8 mouse cellular contexts compared by ENCODE assay signal in the genomic region with DNA sequence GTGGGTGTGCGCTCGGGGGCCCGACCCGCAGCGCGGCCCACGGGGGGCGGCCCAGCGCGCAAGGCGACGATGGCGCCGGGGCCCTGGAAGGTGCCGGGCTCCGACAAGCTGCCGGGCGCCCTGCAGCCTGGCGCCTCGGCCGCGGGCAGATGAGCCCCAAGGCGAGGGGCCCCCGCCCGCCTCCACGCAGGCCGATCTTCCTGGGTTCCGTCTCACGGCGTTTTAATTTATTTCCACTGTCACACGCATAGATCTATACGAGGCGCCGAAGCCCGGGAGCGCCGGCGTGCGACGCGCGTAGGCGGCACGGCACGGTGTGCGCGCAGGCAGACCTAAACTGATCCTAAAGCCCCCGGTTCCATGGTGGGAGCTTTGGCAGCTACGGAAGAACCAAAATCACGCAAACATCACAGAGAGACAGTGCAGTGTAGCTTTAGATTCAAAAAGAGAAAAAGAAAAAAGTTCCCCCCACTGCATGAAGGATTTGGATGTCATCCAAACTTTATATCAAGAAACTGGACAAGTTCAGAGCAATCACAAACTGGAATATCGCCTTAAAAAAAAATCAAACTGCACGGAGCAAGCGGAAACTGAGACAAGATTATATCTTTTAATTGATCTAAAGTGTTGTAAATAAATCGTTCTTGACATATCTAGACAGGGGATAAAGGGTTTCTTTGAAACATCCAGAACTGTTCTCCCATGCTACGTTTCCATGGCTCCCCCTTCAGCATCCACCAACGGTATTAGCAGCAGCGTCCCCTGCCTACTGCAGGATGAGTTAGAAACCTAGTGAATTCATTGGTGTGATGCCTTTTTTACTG.
DNase-seq lines count a peak whose midpoint lies in the region; ATAC-seq and TF ChIP-seq lines count a peak whose summit lies in the region.

No protein-coding gene starts in this region.

- peak; percentile 27; the same call in 1 of the 2 replicates for TF ChIP-seq CTCF in gastrocnemius, adult 2 months (IDR thresholded peaks at IDR 0.05)

- WGBS in heart, embryonic 14.5 days, result under 1% methylated on average over 57 of the region's 57 CpGs

- no peak for DNase-seq in gastrocnemius, adult 2 months
- no peak for DNase-seq in gastrocnemius, postnatal 10 days
- peak; percentile 58 for DNase-seq in embryo, embryonic 9.5 days (ENCODE audit: extremely low spot score)
- peak; percentile 43 to 51 for DNase-seq in layer of hippocampus, postnatal 10 days (ENCODE audit: low spot score in 2 of 2)
- DNase-seq in lung, postnatal 10 days, result peak; percentile 40
- DNase-seq in right cerebral cortex, postnatal 25 days, result peak; percentile 56

- no peaks in the 10 kb centered on the region for H3K4me1 ChIP-seq in heart, embryonic 14.5 days (ENCODE audit: control insufficient read depth in 2 of 2, insufficient read depth in 2 of 2, low read length in 2 of 2)

- peak; percentile 30 for ATAC-seq in activated CD4-positive, CD25-positive, alpha-beta regulatory T cell, adult 4 months
- ATAC-seq in heart, embryonic 14.5 days (ENCODE audit: insufficient number of reproducible peaks, insufficient read depth, low FRiP score, low read depth), result no peak; the same call in 1 of the 2 replicates

- no peaks in the 10 kb centered on the region for H3K27me3 ChIP-seq in heart, embryonic 14.5 days (ENCODE audit: control insufficient read depth, insufficient read depth, low read length)

- H3K9ac ChIP-seq in heart, embryonic 14.5 days (ENCODE audit: low read length), result peak overlapping the region; percentile 82

- no peaks in the 10 kb centered on the region for H3K9me3 ChIP-seq in heart, embryonic 14.5 days (ENCODE audit: control insufficient read depth, low read length)

- no peaks in the 10 kb centered on the region for H3K36me3 ChIP-seq in heart, embryonic 14.5 days (ENCODE audit: control insufficient read depth, insufficient read depth, low read length)

- H3K4me3 ChIP-seq in gastrocnemius, adult 2 months, result peak overlapping the region; percentile 89
- peak overlapping the region; percentile 74 for H3K4me3 ChIP-seq in heart, embryonic 14.5 days (ENCODE audit: control insufficient read depth in 1 of 2, insufficient read depth in 1 of 2, low read depth in 1 of 2, low read length in 2 of 2)

- peak overlapping the region; percentile 89 for H3K27ac ChIP-seq in gastrocnemius, adult 2 months
- H3K27ac ChIP-seq in heart, embryonic 14.5 days (replicated peaks in 1 of 2; ENCODE audit: control insufficient read depth in 1 of 2, insufficient read depth in 1 of 2, low read depth in 2 of 2, low read length in 2 of 2), result peak overlapping the region; percentile 69 to 92

- H3K4me2 ChIP-seq in heart, embryonic 14.5 days (ENCODE audit: low read length), result peak overlapping the region; percentile 80

- intact Hi-C loops in gastrocnemius, adult 2 months (cut with DNase I), result loop anchor here (5.0 to 10.0 kb wide), 2 partner anchors 65 to 228 kb away; no protein-coding TSS in a partner anchor

Comparison
In these comparisons a context has a peak if more than half of its experiments do, and no peak if none do; other contexts are left out.
1. DNase-seq: peak in embryo, embryonic 9.5 days (single experiment), layer of hippocampus, postnatal 10 days (2 of 2), lung, postnatal 10 days (single experiment) and right cerebral cortex, postnatal 25 days (single experiment); none in gastrocnemius, adult 2 months (single experiment) and gastrocnemius, postnatal 10 days (single experiment).